Mouse (Mus musculus): ENCODE data around the gene Esr2.
"Not testable (repeated sequence)": the region's sequence is repeated elsewhere in the genome, so short reads cannot be mapped to it uniquely, and the experiment has no call there.

DNA sequence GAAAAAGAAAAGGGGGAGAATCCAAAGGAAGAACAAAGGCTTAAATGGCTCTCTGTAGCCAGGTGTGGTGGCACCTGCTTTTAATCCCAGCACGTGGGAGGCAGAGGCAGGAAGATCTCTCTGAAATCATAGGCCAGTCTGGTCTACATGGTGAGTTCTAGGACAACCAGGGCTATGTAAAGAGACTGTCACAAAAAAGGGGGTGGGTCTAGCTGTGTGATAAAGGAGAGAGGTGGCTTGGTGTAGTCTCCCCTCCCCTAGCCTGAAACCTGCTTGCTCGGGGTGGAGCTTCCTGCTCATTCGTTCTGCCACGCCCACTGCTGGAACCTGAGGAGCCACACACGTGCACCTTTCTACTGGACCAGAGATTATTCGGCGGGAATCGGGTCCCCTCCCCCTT is 45.0 kb upstream of the Esr2 start:
- not testable (repeated sequence) for TF ChIP-seq CTCF (IDR thresholded peaks at IDR 0.05; ENCODE audit: extremely low read depth, insufficient read depth, insufficient read length, insufficient replicate concordance); POLR2A (IDR thresholded peaks at IDR 0.05; ENCODE audit: low read depth, low read length)
